Mouse (Mus musculus): ENCODE measurements around the gene Ppm1h. TPM values are rescaled to one million over a fixed set of nuclear protein-coding genes. Genes with fewer than 3 reads are reported as not detected.

Ppm1h gene
- polyA plus RNA-seq, 1 experiment from 2014 or later, result 1.8 TPM

- Histone ChIP-seq H3K27me3 (replicated peaks; ENCODE audit: control insufficient read depth, insufficient read depth, low read length) (no peaks in the 10 kb centered on the region), H3K9ac (ENCODE audit: low read depth, low read length) (no peak overlapping the region), H3K4me2 (no peak overlapping the region), H3K27ac (ENCODE audit: low read depth, low read length) (no peak overlapping the region), H3K4me3 (ENCODE audit: low read depth, low read length) (no peak overlapping the region), H3K36me3 (ENCODE audit: control insufficient read depth, insufficient read depth, low read length) (no peaks in the 10 kb centered on the region), H3K9me3 (ENCODE audit: control insufficient read depth, low read length) (no peaks in the 10 kb centered on the region), H3K4me1 (replicated peaks; ENCODE audit: control insufficient read depth, insufficient read depth, low read length) (no peaks in the 10 kb centered on the region)
- ATAC-seq (replicated peaks; ENCODE audit: low FRiP score), result no peak
- 82% methylated on average over 6 of the region's 6 CpGs for WGBS
- no peak for DNase-seq (ENCODE audit: low spot score)
Observed at GRCm38 (mm10) chr10:122690698-122691097, 12.1 kb downstream of the Ppm1h start.

GRCm38 (mm10) chr10:122693158-122693777, 14.7 kb downstream of the Ppm1h start:
- no peak overlapping the region for H3K4me2 ChIP-seq
- no peaks in the 10 kb centered on the region for H3K36me3 ChIP-seq (ENCODE audit: control insufficient read depth, insufficient read depth, low read length)
- no peaks in the 10 kb centered on the region for H3K27me3 ChIP-seq (replicated peaks; ENCODE audit: control insufficient read depth, insufficient read depth, low read length)
- 67% methylated on average over 12 of the region's 12 CpGs for WGBS
- no peak overlapping the region for H3K9ac ChIP-seq (ENCODE audit: low read depth, low read length)
- no peak overlapping the region for H3K27ac ChIP-seq (ENCODE audit: low read depth, low read length)
- no peaks in the 10 kb centered on the region for H3K9me3 ChIP-seq (ENCODE audit: control insufficient read depth, low read length)
- no peak overlapping the region for H3K4me3 ChIP-seq (ENCODE audit: low read depth, low read length)
- DNase-seq (ENCODE audit: low spot score), result no peak
- ATAC-seq (replicated peaks; ENCODE audit: low FRiP score), result no peak
- no peaks in the 10 kb centered on the region for H3K4me1 ChIP-seq (replicated peaks; ENCODE audit: control insufficient read depth, insufficient read depth, low read length)

- 72% methylated on average over 14 of the region's 17 CpGs for WGBS
- H3K4me3 ChIP-seq (ENCODE audit: low read depth, low read length), result no peak overlapping the region
- DNase-seq (ENCODE audit: low spot score), result no peak
Observed at GRCm38 (mm10) chr10:122693911-122694618, 15.5 kb downstream of the Ppm1h start.

GRCm38 (mm10) chr10:122696335-122696734, 17.8 kb downstream of the Ppm1h start:
- no peak overlapping the region for H3K4me2 ChIP-seq
- H3K9me3 ChIP-seq (ENCODE audit: control insufficient read depth, low read length), result no peaks in the 10 kb centered on the region
- no peaks in the 10 kb centered on the region for H3K4me1 ChIP-seq (replicated peaks; ENCODE audit: control insufficient read depth, insufficient read depth, low read length)
- no peak overlapping the region for H3K27ac ChIP-seq (ENCODE audit: low read depth, low read length)
- ATAC-seq (replicated peaks; ENCODE audit: low FRiP score), result no peak
- no peak overlapping the region for H3K4me3 ChIP-seq (ENCODE audit: low read depth, low read length)
- no peak overlapping the region for H3K9ac ChIP-seq (ENCODE audit: low read depth, low read length)
- 79% methylated on average over 1 of the region's 1 CpGs for WGBS
- no peaks in the 10 kb centered on the region for H3K36me3 ChIP-seq (ENCODE audit: control insufficient read depth, insufficient read depth, low read length)
- no peaks in the 10 kb centered on the region for H3K27me3 ChIP-seq (replicated peaks; ENCODE audit: control insufficient read depth, insufficient read depth, low read length)
- no peak for DNase-seq (ENCODE audit: low spot score)

More at GRCm38 (mm10) chr10:122693911-122694618, 15.5 kb downstream of the Ppm1h start:
- no peaks in the 10 kb centered on the region for H3K36me3 ChIP-seq (ENCODE audit: control insufficient read depth, insufficient read depth, low read length)
- ATAC-seq (replicated peaks; ENCODE audit: low FRiP score), result 0 out of 2 replicates have a peak, but pooled peaks have one; percentile 34
- H3K9ac ChIP-seq (ENCODE audit: low read depth, low read length), result no peak overlapping the region
- H3K4me2 ChIP-seq, result no peak overlapping the region
- no peaks in the 10 kb centered on the region for H3K4me1 ChIP-seq (replicated peaks; ENCODE audit: control insufficient read depth, insufficient read depth, low read length)
- H3K27me3 ChIP-seq (replicated peaks; ENCODE audit: control insufficient read depth, insufficient read depth, low read length), result no peaks in the 10 kb centered on the region
- H3K9me3 ChIP-seq (ENCODE audit: control insufficient read depth, low read length), result no peaks in the 10 kb centered on the region
- H3K27ac ChIP-seq (ENCODE audit: low read depth, low read length), result no peak overlapping the region

- Histone ChIP-seq H3K27ac (ENCODE audit: low read depth, low read length) (no peak overlapping the region), H3K4me1 (replicated peaks; ENCODE audit: control insufficient read depth, insufficient read depth, low read length) (no peaks in the 10 kb centered on the region), H3K27me3 (replicated peaks; ENCODE audit: control insufficient read depth, insufficient read depth, low read length) (no peaks in the 10 kb centered on the region), H3K4me3 (ENCODE audit: low read depth, low read length) (no peak overlapping the region), H3K36me3 (ENCODE audit: control insufficient read depth, insufficient read depth, low read length) (no peaks in the 10 kb centered on the region), H3K4me2 (no peak overlapping the region), H3K9me3 (ENCODE audit: control insufficient read depth, low read length) (no peaks in the 10 kb centered on the region), H3K9ac (ENCODE audit: low read depth, low read length) (no peak overlapping the region)
- ATAC-seq (replicated peaks; ENCODE audit: low FRiP score) (no peak), DNase-seq (ENCODE audit: low spot score) (no peak)
- 74% methylated on average over 5 of the region's 5 CpGs for WGBS
Observed at GRCm38 (mm10) chr10:122698347-122698746, 19.8 kb downstream of the Ppm1h start.

GRCm38 (mm10) chr10:122704901-122705300, 26.3 kb downstream of the Ppm1h start:
- no peaks in the 10 kb centered on the region for H3K27me3 ChIP-seq (replicated peaks; ENCODE audit: control insufficient read depth, insufficient read depth, low read length)
- H3K36me3 ChIP-seq (ENCODE audit: control insufficient read depth, insufficient read depth, low read length), result no peaks in the 10 kb centered on the region
- no peak for ATAC-seq (replicated peaks; ENCODE audit: low FRiP score)
- no peak overlapping the region for H3K4me3 ChIP-seq (ENCODE audit: low read depth, low read length)
- no peak overlapping the region for H3K4me2 ChIP-seq
- H3K27ac ChIP-seq (ENCODE audit: low read depth, low read length), result no peak overlapping the region
- no peaks in the 10 kb centered on the region for H3K9me3 ChIP-seq (ENCODE audit: control insufficient read depth, low read length)
- H3K4me1 ChIP-seq (replicated peaks; ENCODE audit: control insufficient read depth, insufficient read depth, low read length), result no peaks in the 10 kb centered on the region
- H3K9ac ChIP-seq (ENCODE audit: low read depth, low read length), result no peak overlapping the region
- no peak for DNase-seq (ENCODE audit: low spot score)
- 79% methylated on average over 5 of the region's 5 CpGs for WGBS

- no peak overlapping the region for H3K27ac ChIP-seq (ENCODE audit: low read depth, low read length)
- H3K36me3 ChIP-seq (ENCODE audit: control insufficient read depth, insufficient read depth, low read length), result no peaks in the 10 kb centered on the region
- no peak overlapping the region for H3K4me3 ChIP-seq (ENCODE audit: low read depth, low read length)
- no peaks in the 10 kb centered on the region for H3K4me1 ChIP-seq (replicated peaks; ENCODE audit: control insufficient read depth, insufficient read depth, low read length)
- no peak for DNase-seq (ENCODE audit: low spot score)
- ATAC-seq (replicated peaks; ENCODE audit: low FRiP score), result no peak
- H3K4me2 ChIP-seq, result no peak overlapping the region
- WGBS, result 85% methylated on average over 6 of the region's 6 CpGs
- H3K27me3 ChIP-seq (replicated peaks; ENCODE audit: control insufficient read depth, insufficient read depth, low read length), result no peaks in the 10 kb centered on the region
- H3K9ac ChIP-seq (ENCODE audit: low read depth, low read length), result no peak overlapping the region
- H3K9me3 ChIP-seq (ENCODE audit: control insufficient read depth, low read length), result no peaks in the 10 kb centered on the region
Observed at GRCm38 (mm10) chr10:122705457-122705856, 26.9 kb downstream of the Ppm1h start.

GRCm38 (mm10) chr10:122711381-122711811, 32.8 kb downstream of the Ppm1h start:
- no peak overlapping the region for H3K9ac ChIP-seq (ENCODE audit: low read depth, low read length)
- no peak for DNase-seq (ENCODE audit: low spot score)
- 76% methylated on average over 6 of the region's 6 CpGs for WGBS
- no peaks in the 10 kb centered on the region for H3K36me3 ChIP-seq (ENCODE audit: control insufficient read depth, insufficient read depth, low read length)
- H3K27ac ChIP-seq (ENCODE audit: low read depth, low read length), result no peak overlapping the region
- no peaks in the 10 kb centered on the region for H3K9me3 ChIP-seq (ENCODE audit: control insufficient read depth, low read length)
- ATAC-seq (replicated peaks; ENCODE audit: low FRiP score), result no peak
- H3K27me3 ChIP-seq (replicated peaks; ENCODE audit: control insufficient read depth, insufficient read depth, low read length), result no peaks in the 10 kb centered on the region
- no peak overlapping the region for H3K4me3 ChIP-seq (ENCODE audit: low read depth, low read length)
- H3K4me2 ChIP-seq, result no peak overlapping the region
- no peaks in the 10 kb centered on the region for H3K4me1 ChIP-seq (replicated peaks; ENCODE audit: control insufficient read depth, insufficient read depth, low read length)

- ATAC-seq (replicated peaks; ENCODE audit: low FRiP score), result no peak
- H3K4me1 ChIP-seq (replicated peaks; ENCODE audit: control insufficient read depth, insufficient read depth, low read length), result no peaks in the 10 kb centered on the region
- H3K4me3 ChIP-seq (ENCODE audit: low read depth, low read length), result no peak overlapping the region
- no peak overlapping the region for H3K27ac ChIP-seq (ENCODE audit: low read depth, low read length)
- no peaks in the 10 kb centered on the region for H3K36me3 ChIP-seq (ENCODE audit: control insufficient read depth, insufficient read depth, low read length)
- 66% methylated on average over 5 of the region's 5 CpGs for WGBS
- H3K9me3 ChIP-seq (ENCODE audit: control insufficient read depth, low read length), result no peaks in the 10 kb centered on the region
- H3K9ac ChIP-seq (ENCODE audit: low read depth, low read length), result no peak overlapping the region
- DNase-seq (ENCODE audit: low spot score), result no peak
- H3K4me2 ChIP-seq, result no peak overlapping the region
- H3K27me3 ChIP-seq (replicated peaks; ENCODE audit: control insufficient read depth, insufficient read depth, low read length), result no peaks in the 10 kb centered on the region
Observed at GRCm38 (mm10) chr10:122712307-122712706, 33.7 kb downstream of the Ppm1h start.
